Mouse (Mus musculus) c-Kit-positive CD71-positive TER-119-positive erythroid progenitor cells, embryonic 14.5 days (primary cell): ENCODE measurements around the gene D630003M21Rik.

Experiments used
- DNase-seq: peaks from one replicate; pipeline ENCODE4 v3.0.0-alpha.2; 2013; ENCODE audit warnings: low spot score

D630003M21Rik gene

GRCm38 (mm10) chr2:158236698-158237097 is 7.7 kb upstream of the D630003M21Rik start:
- no peak for DNase-seq

- no peak for DNase-seq
Measured at GRCm38 (mm10) chr2:158233106-158233505, 4.1 kb upstream of the D630003M21Rik start.

GRCm38 (mm10) chr2:158232414-158232813 is 3.4 kb upstream of the D630003M21Rik start:
- no peak for DNase-seq

GRCm38 (mm10) chr2:158231071-158231470 is 2.0 kb upstream of the D630003M21Rik start:
- no peak for DNase-seq

- no peak for DNase-seq
Measured at GRCm38 (mm10) chr2:158230617-158231016, 1.6 kb upstream of the D630003M21Rik start.

GRCm38 (mm10) chr2:158229503-158229892 is 476 bp upstream of the D630003M21Rik start:
- DNase-seq, result no peak

GRCm38 (mm10) chr2:158225301-158225700 is 3.7 kb downstream of the D630003M21Rik start:
- no peak for DNase-seq

- DNase-seq, result no peak
Measured at GRCm38 (mm10) chr2:158223497-158223896, 5.5 kb downstream of the D630003M21Rik start.

GRCm38 (mm10) chr2:158222664-158223063 is 6.4 kb downstream of the D630003M21Rik start:
- DNase-seq, result no peak

GRCm38 (mm10) chr2:158221446-158222084 is 7.5 kb downstream of the D630003M21Rik start:
- DNase-seq, result no peak

- DNase-seq, result no peak
Measured at GRCm38 (mm10) chr2:158219562-158219961, 9.5 kb downstream of the D630003M21Rik start.

- no peak for DNase-seq
Measured at GRCm38 (mm10) chr2:158216510-158216909, 12.5 kb downstream of the D630003M21Rik start.

GRCm38 (mm10) chr2:158215283-158216117 is 13.5 kb downstream of the D630003M21Rik start:
- DNase-seq, result no peak

GRCm38 (mm10) chr2:158211764-158212471 is 17.1 kb downstream of the D630003M21Rik start:
- no peak for DNase-seq

GRCm38 (mm10) chr2:158210958-158211357 is 18.1 kb downstream of the D630003M21Rik start:
- DNase-seq, result no peak

GRCm38 (mm10) chr2:158210503-158210902 is 18.5 kb downstream of the D630003M21Rik start:
- no peak for DNase-seq

- no peak for DNase-seq
Measured at GRCm38 (mm10) chr2:158209776-158210175, 19.2 kb downstream of the D630003M21Rik start.

GRCm38 (mm10) chr2:158207848-158208247 is 21.2 kb downstream of the D630003M21Rik start:
- peak; percentile 34 for DNase-seq

GRCm38 (mm10) chr2:158204114-158204513 is 24.9 kb downstream of the D630003M21Rik start:
- DNase-seq, result peak; percentile 55

- no peak for DNase-seq
Measured at GRCm38 (mm10) chr2:158203686-158204085, 25.3 kb downstream of the D630003M21Rik start.

GRCm38 (mm10) chr2:158199281-158199680 is 29.7 kb downstream of the D630003M21Rik start:
- DNase-seq, result no peak

- DNase-seq, result no peak
Measured at GRCm38 (mm10) chr2:158198861-158199260, 30.2 kb downstream of the D630003M21Rik start.

GRCm38 (mm10) chr2:158197971-158198370 is 31.1 kb downstream of the D630003M21Rik start:
- no peak for DNase-seq
